Mouse (Mus musculus): ENCODE measurements around the gene Alpl. TPM values are rescaled to one million over a fixed set of nuclear protein-coding genes. Genes with fewer than 3 reads are reported as not detected.

Gene Alpl
- total and polyA plus RNA-seq, 3 experiments, result 62.9 to 164 (median 115) TPM

DNA sequence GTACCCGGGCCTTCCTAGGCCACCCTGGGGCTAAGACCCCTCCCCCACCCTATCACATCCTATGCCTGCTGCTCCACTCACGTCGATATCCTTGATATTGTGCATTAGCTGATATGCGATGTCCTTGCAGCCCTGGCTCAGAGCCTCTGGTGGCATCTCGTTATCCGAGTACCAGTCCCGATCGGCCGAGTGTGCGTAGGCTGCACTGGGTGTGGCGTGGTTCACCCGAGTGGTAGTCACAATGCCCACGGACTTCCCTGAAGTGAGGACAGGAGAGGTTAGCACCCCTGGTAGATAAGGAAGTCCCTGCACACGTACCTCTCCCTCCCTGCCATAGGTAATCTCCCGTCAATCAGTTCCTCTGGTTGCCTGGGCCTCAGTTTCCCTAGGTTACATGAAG, 43.7 kb downstream of the Alpl start:
- Histone ChIP-seq H3K27ac (ENCODE audit: insufficient read depth, low read depth) (0 out of 2 replicates have a peak overlapping the region, but pooled peaks have one; percentile 7), H3K79me2 (replicated peaks; ENCODE audit: control insufficient read depth, extremely low read depth, insufficient read depth, poor library complexity, severe bottlenecking) (peaks cover 4% of the 10 kb centered on the region), H3K9me3 (replicated peaks; ENCODE audit: low read length) (no peaks in the 10 kb centered on the region), H3K4me2 (ENCODE audit: insufficient read depth, low read depth, poor library complexity, severe bottlenecking) (no peak overlapping the region), H3K4me1 (ENCODE audit: control insufficient read depth in 1 of 2, insufficient read depth in 2 of 2) (peaks cover 25 to 56% of the 10 kb centered on the region in 2 experiments), H3K9ac (ENCODE audit: insufficient read depth, low read depth) (no peak overlapping the region), H3K4me3 (replicated peaks in 1 of 3; ENCODE audit: low read depth in 2 of 3, low read length in 2 of 3, poor library complexity in 1 of 3) (no peak overlapping the region), H3K27me3 (replicated peaks) (no peaks in the 10 kb centered on the region), H3K36me3 (replicated peaks in 1 of 2; ENCODE audit: control insufficient read depth in 1 of 2, insufficient read depth in 1 of 2, low read length in 1 of 2) (peaks cover 73 to 97% of the 10 kb centered on the region in 2 experiments)
- dilution Hi-C loops (cut with MboI; ENCODE audit: extremely low pct_ligation_motif_present, extremely low pct_unique_long_range_greater_than_20kb, low sequenced_read_pairs) (no loop called here), in situ Hi-C loops (cut with MboI; ENCODE audit: low pct_ligation_motif_present, low pct_unique_long_range_greater_than_20kb, low sequenced_read_pairs) (no loop called here)
- TF ChIP-seq ZNF384 (IDR thresholded peaks at IDR 0.05; ENCODE audit: low read depth, low read length) (no peak), MEF2A (IDR thresholded peaks at IDR 0.05; ENCODE audit: borderline replicate concordance, low read depth, low read length) (no peak), CHD2 (IDR thresholded peaks at IDR 0.05; ENCODE audit: low read length) (no peak)
- no peak for DNase-seq (ENCODE audit: extremely low read depth)

DNA sequence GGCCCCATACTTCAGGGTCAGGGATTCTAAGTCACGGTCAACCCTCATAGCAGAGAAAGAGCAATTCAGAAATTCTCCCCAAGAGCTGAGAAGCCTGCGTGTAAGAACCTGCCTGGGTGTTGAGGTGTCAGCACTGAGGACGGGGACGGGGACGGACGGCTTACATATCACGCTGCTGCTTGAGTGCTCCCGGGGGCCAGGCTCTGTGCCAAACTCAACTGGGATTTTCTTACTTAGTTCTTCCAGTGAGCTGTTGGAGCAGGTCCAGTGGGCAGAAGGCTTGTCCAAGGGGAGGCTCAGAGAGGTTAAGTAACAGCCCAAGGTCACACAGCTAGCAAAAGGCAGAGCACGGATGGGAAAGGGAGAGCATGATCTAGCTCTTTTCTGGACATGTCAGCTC, 44.5 kb downstream of the Alpl start:
- TF ChIP-seq CHD2 (IDR thresholded peaks at IDR 0.05; ENCODE audit: low read length), result no peak
- TF ChIP-seq RCOR1 (conservative IDR thresholded peaks at IDR 0.05; ENCODE audit: low read depth, low read length), result no peak
- TF ChIP-seq USF2 (conservative IDR thresholded peaks at IDR 0.05; ENCODE audit: low read depth, low read length), result no peak
- no peak for TF ChIP-seq ELF1 (IDR thresholded peaks at IDR 0.05; ENCODE audit: low read depth, low read length)
- no peak for TF ChIP-seq POLR2A (IDR thresholded peaks at IDR 0.05; ENCODE audit: low read depth, low read length)
- TF ChIP-seq ZC3H11A (IDR thresholded peaks at IDR 0.05; ENCODE audit: low read depth, low read length), result no peak
- no peak for TF ChIP-seq RAD21 (IDR thresholded peaks at IDR 0.05; ENCODE audit: low read depth, low read length)
- no peak for TF ChIP-seq POLR2AphosphoS2 (IDR thresholded peaks at IDR 0.05; ENCODE audit: low read depth, low read length)
- TF ChIP-seq HCFC1 (IDR thresholded peaks at IDR 0.05; ENCODE audit: low read depth, low read length), result no peak
- TF ChIP-seq MYC (IDR thresholded peaks at IDR 0.05; ENCODE audit: low read depth, low read length), result no peak
- no peak for TF ChIP-seq E2F4 (IDR thresholded peaks at IDR 0.05; ENCODE audit: insufficient replicate concordance, low read depth, low read length)
- TF ChIP-seq PAX5 (IDR thresholded peaks at IDR 0.05; ENCODE audit: low read length), result no peak
- TF ChIP-seq JUN (IDR thresholded peaks at IDR 0.05; ENCODE audit: insufficient read depth, low read depth, low read length), result no peak
- Histone ChIP-seq H3K9ac (ENCODE audit: insufficient read depth, low read depth) (no peak overlapping the region), H3K36me3 (replicated peaks in 1 of 2; ENCODE audit: control insufficient read depth in 1 of 2, insufficient read depth in 1 of 2, low read length in 1 of 2) (peaks cover 74 to 97% of the 10 kb centered on the region in 2 experiments), H3K27me3 (replicated peaks) (no peaks in the 10 kb centered on the region), H3K79me2 (replicated peaks; ENCODE audit: control insufficient read depth, extremely low read depth, insufficient read depth, poor library complexity, severe bottlenecking) (peaks cover under 1% of the 10 kb centered on the region), H3K9me3 (replicated peaks; ENCODE audit: low read length) (no peaks in the 10 kb centered on the region), H3K4me2 (ENCODE audit: insufficient read depth, low read depth, poor library complexity, severe bottlenecking) (no peak overlapping the region), H3K4me1 (ENCODE audit: control insufficient read depth in 1 of 2, insufficient read depth in 2 of 2) (peaks cover 30 to 62% of the 10 kb centered on the region in 2 experiments), H3K4me3 (replicated peaks in 1 of 3; ENCODE audit: low read depth in 2 of 3, low read length in 2 of 3, poor library complexity in 1 of 3) (no peak overlapping the region), H3K27ac (ENCODE audit: insufficient read depth, low read depth) (0 out of 2 replicates have a peak overlapping the region, but pooled peaks have one; percentile 5)
- dilution Hi-C loops (cut with MboI; ENCODE audit: extremely low pct_ligation_motif_present, extremely low pct_unique_long_range_greater_than_20kb, low sequenced_read_pairs) (no loop called here), in situ Hi-C loops (cut with MboI; ENCODE audit: low pct_ligation_motif_present, low pct_unique_long_range_greater_than_20kb, low sequenced_read_pairs) (no loop called here)
- DNase-seq (ENCODE audit: extremely low read depth), result no peak

All from CH12.LX (cell line).